Mouse (Mus musculus) layer of hippocampus, adult 9-10 months (tissue): ENCODE results near the gene Chic1.

Experiments
- DNase-seq: peaks from one replicate; pipeline ENCODE4 v3.0.0; 2022; ENCODE audit warnings: low spot score

The Chic1 gene

GRCm38 (mm10) chrX:103356287-103356686, at the start of gene Chic1:
Gene Chic1, plus strand, starts transcription at chrX:103356476.
- DNase-seq: peak; percentile 31

- no peak for DNase-seq
Observed at GRCm38 (mm10) chrX:103308262-103308661, 48.0 kb upstream of the Chic1 start.

GRCm38 (mm10) chrX:103311723-103312122, 44.6 kb upstream of the Chic1 start:
- DNase-seq: no peak

GRCm38 (mm10) chrX:103314146-103314545, 42.1 kb upstream of the Chic1 start:
- no peak for DNase-seq

GRCm38 (mm10) chrX:103321146-103321545, 35.1 kb upstream of the Chic1 start, which contains the start of gene Cdx4:
Gene Cdx4, plus strand, starts transcription at chrX:103321398.
- no peak for DNase-seq

GRCm38 (mm10) chrX:103325900-103326299, 30.4 kb upstream of the Chic1 start:
- DNase-seq: no peak

GRCm38 (mm10) chrX:103329386-103329785, 26.9 kb upstream of the Chic1 start:
- no peak for DNase-seq

GRCm38 (mm10) chrX:103331125-103331858, 25.0 kb upstream of the Chic1 start:
- DNase-seq: no peak

GRCm38 (mm10) chrX:103341369-103342113, 14.7 kb upstream of the Chic1 start:
- no peak for DNase-seq

GRCm38 (mm10) chrX:103355784-103356183, 492 bp upstream of the Chic1 start:
- DNase-seq: no peak

- no peak for DNase-seq
Observed at GRCm38 (mm10) chrX:103356761-103357236, 523 bp downstream of the Chic1 start.

- DNase-seq: no peak
Observed at GRCm38 (mm10) chrX:103366201-103366600, 9.9 kb downstream of the Chic1 start.

- no peak for DNase-seq
Observed at GRCm38 (mm10) chrX:103368650-103369049, 12.4 kb downstream of the Chic1 start.

GRCm38 (mm10) chrX:103371221-103371620, 14.9 kb downstream of the Chic1 start:
- no peak for DNase-seq

GRCm38 (mm10) chrX:103371627-103372026, 15.4 kb downstream of the Chic1 start:
- no peak for DNase-seq

GRCm38 (mm10) chrX:103374250-103374649, 18.0 kb downstream of the Chic1 start:
- DNase-seq: no peak

GRCm38 (mm10) chrX:103384528-103384927, 28.3 kb downstream of the Chic1 start:
- no peak for DNase-seq

GRCm38 (mm10) chrX:103388131-103388530, 31.9 kb downstream of the Chic1 start:
- no peak for DNase-seq

GRCm38 (mm10) chrX:103393841-103394240, 37.6 kb downstream of the Chic1 start:
- no peak for DNase-seq

GRCm38 (mm10) chrX:103405021-103405420, 48.7 kb downstream of the Chic1 start:
- DNase-seq: no peak

- no peak for DNase-seq
Observed at GRCm38 (mm10) chrX:103414167-103414566, 57.9 kb downstream of the Chic1 start, which contains the start of gene Tsx. Gene Tsx, plus strand, starts transcription at chrX:103414467.

GRCm38 (mm10) chrX:103421710-103422109, 65.4 kb downstream of the Chic1 start, which contains the start of gene Gm26992:
Gene Gm26992, plus strand, starts transcription at chrX:103422010.
- DNase-seq: no peak

- no peak for DNase-seq
Observed at GRCm38 (mm10) chrX:103427677-103428076, 71.4 kb downstream of the Chic1 start.
